Mouse (Mus musculus) heart, adult 18-20 months (tissue): ENCODE measurements around the gene Ankrd63. TPM values are rescaled to one million over a fixed set of nuclear protein-coding genes. Genes with fewer than 3 reads are reported as not detected.

Experiments used
- DNase-seq, 2 experiments: peaks; one replicate each; pipeline ENCODE4 v3.0.0; 2021 to 2022; ENCODE audit warnings: mixed read lengths in 1 of 2
- total RNA-seq, 2 experiments: library from RNA; stranded (reverse); gene quantifications; 2 replicates each; pipeline ENCODE4 v1.2.3; 2021

Ankrd63 gene
- total RNA-seq, 2 experiments from 2014 or later = 1.1 to 1.3 TPM

GRCm38 (mm10) chr2:118727911-118728310, 24.1 kb upstream of the Ankrd63 start:
- DNase-seq = no peak

- no peak for DNase-seq
Observed at GRCm38 (mm10) chr2:118726873-118727272, 23.1 kb upstream of the Ankrd63 start.

- DNase-seq = no peak
Observed at GRCm38 (mm10) chr2:118725511-118725910, 21.7 kb upstream of the Ankrd63 start.

- DNase-seq = no peak
Observed at GRCm38 (mm10) chr2:118723693-118724486, 20.1 kb upstream of the Ankrd63 start.

DNA sequence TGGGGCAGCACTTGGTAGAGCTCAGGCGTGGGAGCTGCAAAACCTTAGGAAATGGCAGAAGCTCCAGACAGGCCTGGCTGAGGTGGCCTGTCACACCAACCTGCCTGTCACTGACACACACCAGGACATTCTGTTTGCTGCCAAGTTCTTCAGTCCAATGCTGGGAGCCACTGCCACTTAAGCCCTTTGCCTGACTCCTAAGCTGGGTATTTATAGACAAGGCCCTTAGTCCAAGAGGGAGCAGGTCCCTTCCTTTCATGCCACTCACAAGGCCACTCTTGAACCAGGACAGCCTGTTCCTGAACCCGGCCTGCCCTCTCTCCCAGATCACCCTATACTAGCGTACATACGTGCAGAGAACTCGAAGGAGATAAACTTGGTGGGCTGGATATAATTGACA, 12.9 kb upstream of the Ankrd63 start:
- DNase-seq = peak; percentile 74 to 88

- no peak for DNase-seq
Observed at GRCm38 (mm10) chr2:118714230-118714629, 10.5 kb upstream of the Ankrd63 start.

DNA sequence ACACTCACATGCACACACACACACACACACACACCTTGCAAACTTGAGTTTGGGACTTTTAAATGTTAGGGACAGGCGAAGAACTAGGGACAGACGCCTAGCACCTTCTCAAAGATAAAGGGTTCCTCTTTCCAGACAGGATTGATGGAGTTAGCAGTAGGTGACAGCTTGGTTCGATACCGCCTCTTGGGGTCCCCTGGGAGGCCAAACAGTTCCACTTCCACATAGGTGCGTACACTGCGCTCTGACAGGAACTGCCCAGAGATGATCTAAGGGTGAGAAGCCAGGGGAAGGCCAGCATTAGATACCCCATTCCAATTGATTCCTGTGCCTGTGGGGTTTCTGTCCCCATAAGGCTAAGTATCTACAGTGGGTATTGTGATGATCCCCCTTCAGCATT, 9.9 kb upstream of the Ankrd63 start:
- no peak for DNase-seq

- DNase-seq = peak in 1 of 2 experiments; percentile 38
Observed at GRCm38 (mm10) chr2:118711038-118711494, 7.3 kb upstream of the Ankrd63 start.

DNA sequence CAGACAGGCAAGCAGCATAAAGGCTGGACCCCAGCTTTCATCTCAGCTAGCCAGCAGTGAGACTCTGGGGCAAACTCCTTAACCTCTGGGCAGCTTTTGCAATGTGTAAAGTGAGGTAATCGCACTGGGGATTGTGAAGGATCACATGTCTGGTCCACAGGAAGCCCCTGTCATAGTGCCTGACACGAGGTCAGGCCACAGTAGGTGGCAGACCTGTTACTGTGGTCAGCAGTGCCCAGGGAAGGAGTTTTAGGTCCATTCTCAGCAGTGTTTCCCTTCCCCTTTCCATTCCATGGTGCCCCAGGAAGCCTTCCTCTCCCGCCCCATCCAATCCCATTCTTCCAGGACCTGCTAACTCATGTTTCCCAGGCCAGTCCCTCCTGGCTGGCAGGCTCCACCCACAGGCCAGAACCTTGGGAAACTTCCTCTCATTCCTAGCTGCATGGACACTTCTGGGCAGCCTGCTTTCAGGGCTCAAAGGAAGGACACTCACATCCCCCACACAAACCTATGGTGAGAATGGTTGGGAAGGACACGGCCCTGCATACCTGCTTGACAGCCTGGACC, 6.0 kb upstream of the Ankrd63 start:
- DNase-seq = no peak

- DNase-seq = peak in 1 of 2 experiments; percentile 42
Observed at GRCm38 (mm10) chr2:118708472-118708871, 4.7 kb upstream of the Ankrd63 start.

GRCm38 (mm10) chr2:118706436-118706835, 2.7 kb upstream of the Ankrd63 start:
- DNase-seq = no peak

- DNase-seq = peak; percentile 56 to 68
Observed at GRCm38 (mm10) chr2:118702883-118703761, 641 bp downstream of the Ankrd63 start.

DNA sequence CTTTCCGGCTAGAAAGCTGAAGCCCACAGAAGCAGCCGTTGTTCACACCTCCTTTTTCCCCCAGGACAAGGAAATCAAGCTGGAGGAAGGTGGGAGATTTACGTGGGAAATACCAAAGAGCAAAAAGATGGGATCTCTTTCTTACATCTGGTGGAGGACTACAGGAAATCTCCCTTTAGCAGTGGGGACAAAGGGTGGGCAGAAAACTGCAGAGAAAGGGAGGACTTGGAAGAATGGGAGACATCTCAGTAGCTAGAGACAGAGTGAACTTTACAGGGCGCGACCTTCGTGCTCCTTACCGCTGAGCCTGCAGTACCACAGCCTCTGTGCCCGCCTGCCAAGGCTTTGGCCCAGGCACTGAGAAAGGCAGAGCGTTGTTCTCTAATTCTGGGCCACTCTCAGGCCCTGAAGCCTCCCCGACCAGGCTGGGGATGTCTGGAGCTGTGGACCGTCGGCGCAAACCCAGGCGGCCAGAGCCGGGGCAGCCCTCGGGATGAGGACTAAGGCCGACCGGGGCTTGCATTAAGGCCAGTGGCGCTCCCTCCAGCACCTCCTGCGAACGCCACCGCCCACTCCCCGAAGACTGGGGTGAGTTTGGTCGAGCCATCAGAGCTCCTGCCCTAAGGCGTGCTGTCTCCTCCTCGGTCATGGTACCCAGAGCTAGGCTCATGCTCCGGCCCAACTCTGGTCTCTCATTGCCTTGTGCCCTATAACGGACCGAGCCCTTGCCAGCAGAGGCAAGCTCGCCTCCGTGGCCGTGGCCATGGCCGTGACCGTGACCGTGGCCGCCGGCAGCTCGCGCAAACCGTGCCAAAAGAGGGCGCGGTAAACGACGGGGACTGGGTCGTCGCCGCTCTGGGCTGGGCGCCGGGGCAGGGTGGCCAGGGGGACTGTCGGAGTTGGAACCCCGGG, 1.5 kb downstream of the Ankrd63 start:
- no peak for DNase-seq

- DNase-seq = no peak
Observed at GRCm38 (mm10) chr2:118701161-118701560, 2.6 kb downstream of the Ankrd63 start.

DNA sequence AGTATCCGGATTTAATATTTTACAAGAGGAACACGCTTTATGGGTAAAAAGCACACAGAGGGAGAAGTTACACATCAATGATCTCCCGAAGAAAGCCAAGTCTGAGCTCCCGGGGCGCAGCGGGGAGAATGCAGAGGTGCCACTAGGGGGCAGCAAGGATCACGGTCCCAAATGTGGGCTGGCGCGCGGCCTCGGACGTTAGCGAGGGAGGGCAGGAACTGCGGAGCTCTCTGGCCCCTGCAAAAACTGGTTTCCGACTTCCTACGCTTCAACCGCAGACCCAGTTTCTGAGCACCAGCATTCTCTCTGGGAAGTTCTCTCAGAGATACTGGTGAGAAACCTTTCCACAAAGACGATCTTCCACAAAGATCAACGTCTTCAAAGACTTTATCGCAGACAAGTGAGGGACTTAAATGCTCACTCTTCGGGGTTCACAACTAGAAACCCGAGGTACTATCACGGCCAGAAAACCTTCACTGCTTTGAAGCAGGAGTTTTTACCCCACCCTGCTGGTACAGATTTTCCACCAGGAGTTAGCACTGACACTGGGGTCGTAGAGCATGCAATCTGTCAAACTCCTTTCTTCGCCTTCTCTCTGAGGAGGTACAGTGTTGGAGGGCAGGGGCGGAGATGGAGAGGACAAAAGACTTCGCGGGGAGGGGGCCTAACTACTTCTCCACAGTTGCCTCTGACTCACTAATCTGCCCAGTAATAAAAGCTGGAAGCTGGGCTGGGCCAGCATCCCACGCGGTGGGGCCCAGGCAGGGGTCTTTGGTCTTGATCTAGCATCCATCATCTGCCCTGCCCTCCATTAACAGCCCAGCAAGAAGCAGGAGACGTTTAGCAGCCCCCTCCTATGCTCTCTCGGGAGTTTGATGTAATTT, 3.3 kb downstream of the Ankrd63 start:
- DNase-seq = peak; percentile 84 to 93

DNA sequence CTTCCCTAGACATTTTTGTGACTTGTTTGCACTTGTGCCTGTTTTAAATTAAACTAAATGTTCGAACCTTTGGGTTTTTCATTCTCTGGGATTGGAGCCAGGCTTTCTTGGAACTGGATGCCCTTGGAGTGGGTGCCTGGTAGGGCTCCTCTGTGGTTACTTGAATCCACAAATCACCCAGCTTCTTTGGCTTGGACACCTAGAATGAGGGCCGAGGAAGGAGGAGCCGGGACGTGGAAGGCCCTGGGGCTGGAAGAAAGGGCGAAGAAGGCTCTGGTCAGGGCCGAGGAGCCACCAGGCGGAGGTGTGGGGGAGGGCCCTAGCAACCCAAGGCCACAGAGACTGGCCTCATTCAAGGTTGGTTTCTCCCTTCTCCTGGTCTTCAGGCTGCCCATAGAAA, 5.8 kb downstream of the Ankrd63 start:
- no peak for DNase-seq

DNA sequence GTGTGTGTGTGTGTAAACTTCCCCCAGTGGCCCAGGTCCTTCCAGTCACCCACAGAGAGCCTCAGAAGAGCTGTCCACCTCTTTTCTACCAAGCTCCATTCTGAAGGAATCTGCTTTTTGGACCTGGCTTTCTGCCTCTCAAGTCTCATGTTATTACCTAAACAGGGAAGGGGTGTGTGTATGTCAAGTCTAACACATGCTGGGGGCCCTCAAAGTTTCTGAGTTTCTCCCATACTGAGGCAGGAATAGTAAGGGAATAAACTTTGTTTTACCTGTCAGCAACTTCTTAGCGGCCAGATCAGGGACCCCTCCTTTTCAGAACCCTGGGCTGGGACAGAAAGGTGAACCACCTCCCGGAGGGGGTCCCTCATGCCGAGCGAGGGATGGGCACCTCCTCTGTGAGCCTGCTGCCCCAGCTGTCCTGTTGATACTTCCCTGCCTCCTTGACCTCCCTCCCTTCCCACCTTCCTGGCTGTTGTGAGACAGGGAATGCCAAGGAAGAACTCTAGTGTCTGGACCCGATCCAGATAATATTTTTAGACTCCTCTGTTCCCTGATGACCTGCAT, 6.4 kb downstream of the Ankrd63 start:
- DNase-seq = peak in 1 of 2 experiments; percentile 22

GRCm38 (mm10) chr2:118696451-118697308, 7.1 kb downstream of the Ankrd63 start:
- peak in 1 of 2 experiments; percentile 34 for DNase-seq

DNA sequence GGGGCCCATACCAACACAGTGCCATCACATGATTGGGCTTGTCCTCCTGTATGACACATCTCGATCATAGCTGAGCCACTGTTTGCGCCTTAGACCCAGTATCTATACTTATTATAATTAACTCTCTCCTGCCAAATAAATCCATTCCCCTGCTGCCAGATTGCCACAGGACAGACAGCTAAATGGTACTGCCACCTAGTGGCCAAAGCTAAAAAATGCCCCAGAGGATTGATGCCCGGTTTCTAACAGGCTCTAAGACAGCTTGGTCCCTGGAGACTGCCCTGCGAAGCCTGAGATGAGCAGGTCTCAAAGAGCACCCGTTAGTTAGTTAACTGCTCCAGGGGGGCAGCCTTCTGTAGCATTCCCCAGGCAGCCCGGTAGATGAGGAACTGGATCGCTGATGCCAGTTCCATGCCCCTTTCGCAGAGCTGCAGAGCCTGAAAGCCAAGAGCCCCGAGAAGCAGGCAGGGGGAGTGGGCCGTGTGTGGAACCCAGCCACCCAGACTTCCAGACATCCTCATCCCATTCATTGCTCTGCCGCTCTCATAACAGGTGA, 8.0 kb downstream of the Ankrd63 start:
- DNase-seq = peak; percentile 48 to 76
